Mouse (Mus musculus) thymus, postnatal 25 days (tissue): ENCODE measurements at regions not wholly inside any gene's neighbourhood (a gene's known extent, or its start where the extent isn't known, plus 50 kb on each side); places are given as distances from the start of the nearest gene placed in this dataset.

Experiments
- DNase-seq: peaks from one replicate; pipeline ENCODE4 v3.0.0; 2022

DNA sequence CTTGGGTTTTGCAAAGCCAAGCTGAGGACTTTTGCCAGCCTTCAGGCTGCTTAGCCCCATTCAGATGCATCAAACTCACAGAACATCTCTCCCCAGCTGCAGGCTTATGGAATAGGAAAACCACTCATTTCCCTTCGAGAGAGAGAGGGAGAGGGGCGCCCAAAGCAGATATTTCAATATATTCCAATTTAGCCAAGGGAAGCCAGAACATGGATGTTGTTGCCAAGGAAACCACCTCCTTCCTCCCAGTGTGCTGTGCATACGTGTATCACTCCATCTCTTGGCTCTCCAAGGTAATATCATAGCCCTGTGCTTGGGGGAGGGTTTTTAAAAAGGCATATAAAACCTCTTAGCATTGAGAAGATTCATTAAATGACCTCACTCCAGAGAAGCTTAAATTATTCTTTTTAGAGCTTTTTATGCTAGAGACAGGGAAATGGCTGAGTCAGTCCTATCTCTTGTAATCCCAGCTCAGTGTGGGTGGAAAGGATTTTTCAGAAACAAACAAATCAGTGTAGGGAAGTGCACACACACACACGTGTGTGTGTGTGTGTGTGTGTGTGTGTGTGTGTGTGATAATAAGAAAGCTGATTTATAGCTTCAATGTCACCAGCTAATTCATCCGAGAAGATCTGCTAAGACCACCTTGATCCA is 245.1 kb downstream of the Rps24 start:
- no peak for DNase-seq

DNA sequence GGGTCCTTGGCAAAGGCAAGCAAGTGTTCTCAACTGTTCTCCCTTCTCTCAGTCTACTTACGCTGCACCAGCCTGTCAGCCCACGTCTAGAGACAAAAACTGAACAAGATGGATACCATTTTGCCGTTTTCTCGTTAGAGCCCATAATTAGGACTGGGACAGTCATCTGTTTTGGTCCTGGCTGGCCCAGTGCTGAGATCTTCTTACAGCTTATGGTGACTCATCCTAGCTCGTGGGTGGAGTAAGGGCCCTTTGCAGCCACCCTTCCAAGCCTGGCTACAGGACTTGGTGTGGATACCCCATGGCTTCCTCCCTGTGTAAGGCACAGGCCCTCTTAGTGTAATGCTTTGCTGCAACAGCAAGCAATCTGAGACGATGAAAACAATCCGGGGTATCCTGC is 246.4 kb downstream of the Rps24 start:
- DNase-seq, result no peak

DNA sequence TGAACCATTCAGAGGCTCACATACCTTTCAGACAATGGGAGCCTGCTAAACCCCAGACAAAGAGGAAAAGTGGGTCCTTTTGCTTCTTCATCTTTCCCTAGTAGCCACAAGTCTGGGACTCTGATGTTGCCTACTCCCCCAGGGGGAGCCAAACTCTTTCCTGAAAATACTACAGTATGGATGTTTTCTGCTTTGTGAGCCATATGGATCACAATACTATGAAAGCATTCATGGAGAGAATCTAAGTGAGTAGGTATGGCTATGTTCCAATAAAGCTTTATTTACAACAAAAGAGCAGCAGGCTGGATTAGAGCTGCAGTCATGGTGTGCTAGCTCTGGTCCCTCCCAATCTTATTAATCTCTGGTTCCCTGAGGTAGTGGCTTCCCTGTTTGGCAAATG is 251.9 kb downstream of the Rps24 start:
- DNase-seq, result no peak

DNA sequence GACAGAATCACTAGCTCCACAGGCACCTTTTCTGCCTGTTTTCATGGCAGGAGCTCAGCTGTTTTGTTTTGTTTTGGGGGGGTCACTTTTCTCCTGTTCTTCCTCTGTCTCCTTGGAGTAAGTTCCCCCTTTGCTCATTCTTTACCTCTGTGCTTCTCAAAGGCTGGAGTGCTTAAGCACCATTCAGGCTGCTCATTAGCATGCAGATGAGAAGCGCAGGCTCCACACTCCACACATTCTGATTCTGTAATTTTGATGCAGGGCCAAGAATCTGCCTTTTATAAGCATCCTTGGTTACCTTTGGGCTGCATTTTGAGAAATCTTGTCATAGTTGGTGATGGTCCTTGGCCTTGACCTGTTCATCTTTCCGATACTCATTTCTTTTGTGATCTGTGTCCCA is 257.5 kb downstream of the Rps24 start:
- no peak for DNase-seq

DNA sequence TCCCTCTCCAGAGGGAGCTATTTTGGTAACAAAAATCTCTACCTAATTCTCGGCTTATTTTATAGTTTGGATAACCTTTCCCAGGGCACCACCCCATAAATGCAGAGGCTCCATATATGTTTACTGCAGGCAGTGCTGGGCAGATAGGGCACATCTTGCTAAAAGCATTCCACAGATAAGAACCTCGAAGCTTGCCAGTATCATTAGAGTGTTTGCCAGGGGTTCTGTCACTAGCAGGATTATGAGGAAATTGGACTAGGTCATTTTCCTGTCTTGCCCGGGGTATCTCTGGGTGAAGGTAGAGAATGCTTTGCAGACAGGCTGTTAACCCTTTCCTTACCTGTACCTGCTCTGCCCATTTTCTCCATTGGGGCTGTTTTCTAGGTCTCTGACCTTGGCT is 258.8 kb downstream of the Rps24 start:
- no peak for DNase-seq

DNA sequence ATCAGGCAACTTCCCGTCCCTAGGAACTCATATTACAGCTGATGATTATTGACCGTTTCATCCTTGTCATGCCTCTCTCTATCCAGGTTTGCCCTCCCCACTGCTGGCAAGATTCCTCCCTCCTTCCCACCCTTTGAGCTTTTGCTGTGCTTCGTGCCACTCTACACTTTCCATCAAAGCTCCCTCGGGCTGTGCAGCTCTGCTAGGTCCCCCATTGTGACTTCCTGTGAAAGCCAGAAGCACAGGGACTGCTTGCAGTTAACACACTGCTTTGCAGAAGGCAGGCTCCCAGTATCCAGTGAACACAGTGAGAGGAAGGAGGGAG is 260.5 kb downstream of the Rps24 start:
- DNase-seq, result no peak

DNA sequence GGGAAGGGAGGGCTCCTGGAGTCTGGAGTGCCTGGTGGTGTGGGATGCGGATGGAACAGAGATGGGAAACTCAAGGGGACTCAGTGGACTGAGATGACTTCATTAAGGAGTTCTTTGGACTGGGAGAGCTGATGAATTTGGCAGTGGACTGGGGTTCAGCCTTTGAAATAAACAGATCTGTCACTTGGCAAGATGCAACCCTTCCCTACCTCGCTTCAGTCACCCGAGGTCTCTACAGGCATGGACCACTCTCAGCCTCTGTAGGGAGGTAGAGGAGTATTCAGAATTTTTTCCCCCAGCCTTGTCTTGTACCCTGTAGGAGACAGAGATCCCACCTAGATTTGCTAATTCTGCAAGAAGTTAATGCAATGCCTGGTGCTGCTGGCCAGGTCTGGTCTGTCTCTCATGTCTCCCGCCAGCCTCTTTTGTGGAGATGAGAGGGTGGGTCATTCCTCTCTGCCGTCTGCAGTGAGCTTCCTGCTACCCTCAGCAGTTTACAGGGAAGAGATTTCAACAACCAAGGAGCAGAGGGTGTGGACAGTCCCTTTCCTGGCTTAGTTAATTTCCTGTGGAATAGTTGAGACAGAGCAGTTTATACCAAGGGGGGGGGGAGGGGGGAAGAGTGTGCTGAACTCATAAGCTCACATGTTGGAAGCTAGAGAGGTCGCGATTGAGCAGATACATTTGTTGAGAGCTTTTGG is 261.0 kb downstream of the Rps24 start:
- DNase-seq, result no peak

DNA sequence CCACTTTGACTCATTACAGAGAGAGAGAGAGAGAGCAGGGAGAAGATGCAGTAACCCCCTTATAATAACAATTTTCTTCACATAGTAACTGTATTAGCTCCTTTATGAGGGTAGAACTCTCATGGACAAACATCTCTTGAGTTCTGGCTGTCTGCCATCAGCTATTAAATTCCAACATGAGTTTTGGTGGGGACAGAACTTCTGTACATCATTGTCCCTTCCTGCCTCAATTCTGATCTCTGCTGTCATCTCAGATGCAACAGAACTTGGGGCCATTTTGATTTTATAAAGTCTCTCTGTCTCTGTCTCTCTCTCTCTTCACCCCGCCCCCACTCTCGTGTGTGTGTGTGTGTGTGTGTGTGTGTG is 261.6 kb downstream of the Rps24 start:
- DNase-seq, result no peak

DNA sequence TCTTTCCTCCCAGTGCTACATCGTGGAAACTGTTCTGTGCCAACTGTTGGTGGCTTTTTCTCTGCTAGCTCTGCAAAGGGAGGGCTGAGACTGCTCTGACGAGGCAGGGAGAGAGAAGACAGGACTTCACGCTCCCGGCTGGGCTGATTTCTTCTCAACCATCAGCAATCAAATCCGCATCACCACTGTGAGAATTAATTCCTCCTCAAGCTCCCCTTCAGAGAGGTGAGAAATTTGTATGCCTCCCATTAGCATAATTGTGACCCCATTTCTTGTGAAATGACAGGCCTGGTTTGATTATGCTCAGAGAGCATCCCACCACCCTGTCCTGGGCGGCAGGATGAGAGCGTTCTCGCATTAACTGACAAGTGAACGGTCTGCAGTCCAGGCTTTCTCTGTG is 262.4 kb downstream of the Rps24 start:
- no peak for DNase-seq

DNA sequence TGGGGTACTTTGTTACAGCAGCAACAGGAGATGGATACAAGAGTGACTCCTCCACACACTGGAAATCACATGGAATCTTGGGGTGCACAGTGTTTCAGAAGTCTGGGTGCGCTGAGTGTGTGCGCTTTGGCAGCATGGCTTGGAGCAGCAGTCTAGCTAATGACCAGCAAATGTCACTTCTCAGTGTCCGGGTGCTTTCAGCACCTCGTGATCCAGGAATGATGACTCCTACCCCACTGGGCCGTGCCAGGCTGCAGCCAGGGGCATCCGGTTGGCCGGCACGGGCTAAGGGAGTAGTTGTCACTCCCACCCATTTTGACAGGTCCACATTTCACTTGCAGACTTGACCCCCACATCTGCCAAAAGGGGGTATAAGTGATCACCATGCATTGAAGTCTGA is 264.3 kb downstream of the Rps24 start:
- no peak for DNase-seq

DNA sequence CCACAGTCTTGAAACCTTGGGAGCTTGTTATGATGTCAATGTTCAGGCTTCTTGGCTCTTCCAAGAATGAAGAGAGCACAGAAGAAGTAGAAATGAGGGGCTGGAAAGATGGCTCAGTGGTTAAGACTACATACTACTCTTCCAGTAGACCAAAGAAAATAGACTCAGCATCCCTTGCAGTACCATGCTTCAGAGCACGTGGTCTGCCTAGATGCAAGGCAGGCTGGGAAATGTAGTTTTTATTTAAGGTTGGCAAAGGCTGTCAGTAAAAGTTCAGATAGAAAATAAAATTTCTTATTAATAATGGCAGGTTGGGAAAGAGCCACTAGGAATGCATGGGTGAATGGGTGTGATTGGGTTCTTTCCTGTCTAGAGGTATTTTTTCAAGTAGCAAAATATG is 267.8 kb downstream of the Rps24 start:
- DNase-seq, result no peak

DNA sequence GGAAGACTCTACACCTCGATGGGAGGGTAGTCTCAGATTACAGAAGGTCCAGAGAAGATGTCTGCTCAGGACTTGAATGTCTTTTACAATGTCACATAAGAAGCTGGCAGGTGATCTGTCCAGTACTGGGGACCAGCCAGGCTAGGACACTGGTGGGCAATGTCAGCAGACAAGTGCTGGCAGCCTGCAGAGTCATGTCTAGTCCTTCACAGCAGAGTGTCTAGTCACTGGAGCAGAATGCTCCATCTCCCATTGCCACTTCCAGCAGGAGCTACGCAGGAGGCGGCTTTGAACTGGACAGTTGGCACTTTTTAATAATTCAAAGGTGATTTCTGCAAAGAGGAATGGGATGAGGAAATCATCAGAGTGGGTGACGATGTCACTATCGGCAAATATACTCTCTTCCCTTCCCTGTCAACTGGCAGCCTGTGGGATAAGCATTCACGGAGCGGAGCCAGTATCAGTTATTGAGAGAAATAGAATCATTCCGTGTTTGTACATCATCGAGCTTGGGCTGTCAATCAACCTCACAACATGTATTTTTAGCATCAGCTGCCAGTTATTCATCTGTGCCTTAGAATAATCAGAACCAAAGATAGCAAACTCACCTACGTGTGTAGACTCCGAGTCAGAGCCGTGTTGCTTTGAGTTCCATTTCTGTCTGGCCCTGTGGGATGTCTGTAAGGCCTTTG is 268.6 kb downstream of the Rps24 start:
- DNase-seq, result no peak

DNA sequence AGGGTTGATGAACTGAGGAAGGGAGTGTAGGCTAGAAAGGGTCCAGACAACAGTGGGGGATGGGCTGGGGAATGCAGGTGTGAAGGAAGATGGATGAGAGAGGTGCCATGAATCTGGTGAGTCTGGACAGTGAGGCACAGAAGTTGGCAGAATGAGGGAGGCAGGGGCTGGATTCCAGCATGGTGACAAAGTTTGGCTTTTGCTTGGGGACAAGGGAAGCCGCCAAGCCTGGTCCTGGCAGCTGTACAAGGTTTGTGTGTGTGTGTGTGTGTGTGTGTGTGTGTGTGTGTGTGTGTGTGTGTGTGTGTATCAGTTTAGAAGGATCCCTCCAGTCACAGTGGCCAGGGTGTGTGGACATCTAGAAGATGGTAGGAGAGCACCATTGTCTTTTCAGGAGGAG is 270.4 kb downstream of the Rps24 start:
- DNase-seq, result no peak

DNA sequence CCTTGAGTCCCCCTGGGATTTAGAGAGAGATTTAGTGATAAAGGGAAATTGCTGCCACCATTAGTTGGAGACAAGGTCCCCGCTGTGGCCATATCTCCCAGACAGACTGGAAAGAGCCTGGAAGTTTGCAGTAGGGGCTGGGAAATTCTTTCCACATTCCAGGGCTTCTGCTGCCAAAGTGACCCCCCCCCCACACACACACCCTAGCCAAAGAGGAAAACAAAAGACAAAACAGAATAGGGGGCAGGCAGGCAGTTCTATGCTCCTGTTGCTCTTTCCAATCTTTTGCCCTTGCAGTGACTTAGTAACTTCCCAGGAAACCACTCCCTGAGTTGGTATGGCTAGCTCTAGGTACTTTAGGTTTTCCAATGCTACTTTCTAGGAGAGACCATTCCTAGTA is 270.9 kb downstream of the Rps24 start:
- no peak for DNase-seq

DNA sequence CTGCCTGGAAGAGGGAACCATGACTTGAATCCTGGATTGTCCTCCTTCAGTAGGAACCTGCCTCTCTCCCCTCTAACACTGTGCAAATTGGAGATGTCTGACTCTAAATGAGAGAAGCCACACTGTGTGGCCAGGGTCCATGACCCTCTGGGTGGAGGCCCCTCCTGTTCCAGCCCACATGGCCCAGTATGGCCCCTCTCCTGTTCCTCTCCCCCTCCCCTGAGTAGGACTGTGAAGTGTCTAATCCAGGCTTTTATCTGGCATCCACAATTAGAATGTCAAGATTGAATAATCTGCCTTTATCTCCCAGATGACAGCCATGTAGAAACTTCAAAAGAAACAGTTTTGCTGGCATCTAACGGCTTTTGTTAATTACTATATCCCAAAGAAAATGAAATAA is 274.0 kb downstream of the Rps24 start:
- DNase-seq, result no peak

DNA sequence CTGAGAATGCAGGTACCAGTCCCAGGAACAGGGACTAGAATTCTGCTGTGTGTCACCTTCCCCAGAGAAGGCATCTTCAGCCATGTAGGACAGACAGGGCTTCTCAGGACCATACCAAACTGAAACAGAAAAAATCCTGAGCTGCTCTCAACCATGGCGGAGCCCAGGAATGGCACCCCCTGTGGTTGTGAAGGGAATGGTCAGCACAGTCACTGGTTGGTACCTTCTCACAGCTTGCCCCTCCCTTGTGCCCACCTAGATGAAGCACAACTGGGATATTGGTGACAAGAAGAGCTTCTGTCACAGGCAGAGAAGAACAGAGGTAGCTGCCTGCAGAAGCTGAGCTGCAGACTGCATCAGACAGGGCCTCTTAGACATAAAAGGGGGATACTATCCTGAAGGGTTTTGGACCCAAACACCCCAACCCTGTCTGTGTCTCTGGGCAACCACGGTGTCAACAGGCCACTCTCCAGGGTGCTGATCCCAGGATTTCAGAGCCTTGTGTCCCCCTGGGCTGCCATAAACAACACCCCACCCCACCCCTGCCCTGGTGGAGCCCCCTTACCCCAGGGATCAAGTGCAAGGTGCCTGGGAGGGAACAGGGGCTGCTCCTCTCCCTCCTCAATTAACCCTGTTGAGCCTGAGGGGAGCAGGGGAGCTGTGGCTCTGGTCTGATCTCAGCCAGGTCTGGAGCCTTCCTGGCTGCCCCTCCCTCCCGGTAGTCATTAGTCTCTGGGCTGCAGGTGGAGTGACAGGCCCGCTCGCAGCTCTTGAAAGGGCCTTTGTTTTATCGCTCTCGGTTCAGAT is 275.7 kb downstream of the Rps24 start:
- no peak for DNase-seq

DNA sequence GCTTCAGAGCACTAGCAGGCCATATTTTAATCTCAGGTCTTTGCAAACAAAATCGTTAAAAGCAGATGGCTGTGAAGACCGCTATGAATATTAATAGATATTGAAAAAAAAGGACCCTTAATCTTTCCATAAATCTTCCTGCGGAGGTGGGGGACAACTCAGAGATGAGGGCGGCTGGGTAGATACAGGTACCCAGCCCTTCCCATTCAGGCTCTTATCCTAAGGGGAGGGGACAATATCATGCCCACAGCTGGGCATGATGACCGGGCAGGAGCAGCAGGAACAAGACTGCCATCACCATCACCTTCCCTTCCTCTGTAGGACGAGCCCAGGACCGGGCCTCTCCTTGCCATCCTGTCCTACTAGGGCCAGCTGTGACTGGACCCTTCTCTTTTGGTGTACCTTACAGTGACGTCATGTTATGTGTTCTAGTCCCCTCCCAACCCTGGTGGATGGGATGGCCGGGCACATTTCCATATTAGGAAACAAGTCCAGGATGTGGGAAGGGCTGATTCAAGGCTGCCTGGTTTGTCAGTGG is 276.4 kb downstream of the Rps24 start:
- DNase-seq, result no peak

DNA sequence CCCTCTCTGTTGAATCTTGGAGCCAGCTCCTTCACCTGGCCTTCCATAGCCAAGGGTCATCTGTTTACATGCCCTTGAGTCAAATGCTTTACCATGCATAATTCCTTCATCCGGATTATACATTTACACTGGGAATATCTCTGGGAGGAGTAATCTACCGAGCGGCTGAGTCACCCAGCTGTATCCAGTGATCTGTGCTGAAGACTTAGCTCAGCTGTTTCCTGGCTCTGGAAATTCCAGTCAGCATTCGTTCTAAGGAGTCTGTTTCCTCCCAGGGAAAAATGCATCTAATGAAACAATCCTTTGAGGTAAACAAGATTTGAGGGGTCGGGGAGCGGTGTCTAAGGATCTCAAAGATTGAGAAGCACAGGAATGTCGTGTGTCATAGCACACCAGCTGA is 276.9 kb downstream of the Rps24 start:
- no peak for DNase-seq

DNA sequence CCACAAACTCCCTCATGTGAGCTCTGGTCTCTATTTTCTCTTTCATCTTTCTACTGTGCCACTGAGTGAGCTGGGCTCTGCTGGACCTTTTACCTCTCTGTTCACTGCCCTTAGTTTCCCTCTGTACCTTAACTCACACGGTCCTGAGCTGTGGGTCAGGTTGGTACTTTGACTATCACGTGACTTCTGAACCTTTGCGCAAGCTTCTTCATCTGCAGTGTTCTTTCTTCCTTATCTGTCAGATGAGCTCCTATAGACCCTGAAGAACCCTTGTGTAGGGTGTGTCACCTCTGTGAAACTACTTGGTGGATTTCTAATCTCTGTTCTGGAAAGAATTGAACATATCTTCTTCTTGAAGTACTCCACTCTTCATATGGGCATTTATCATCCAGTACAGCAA is 279.3 kb downstream of the Rps24 start:
- no peak for DNase-seq

DNA sequence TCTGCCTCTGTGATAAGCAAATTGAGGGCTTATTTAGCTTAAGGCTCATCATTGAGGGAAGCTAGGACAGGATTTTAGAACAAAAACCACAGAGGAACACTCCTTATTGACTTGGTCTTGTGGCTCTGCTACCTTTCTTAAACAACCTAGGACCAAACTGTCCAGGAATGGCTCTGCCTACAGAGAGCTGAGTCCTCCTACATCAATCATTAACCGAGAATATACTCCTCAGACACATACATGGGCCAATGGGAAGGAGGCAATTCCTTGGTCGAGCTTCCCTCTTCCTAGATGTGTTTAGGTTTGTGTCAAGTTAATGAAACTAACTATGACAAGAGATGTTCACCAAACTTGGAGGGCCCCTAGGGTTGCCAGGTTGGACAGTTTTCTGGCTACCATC is 279.8 kb downstream of the Rps24 start:
- no peak for DNase-seq

DNA sequence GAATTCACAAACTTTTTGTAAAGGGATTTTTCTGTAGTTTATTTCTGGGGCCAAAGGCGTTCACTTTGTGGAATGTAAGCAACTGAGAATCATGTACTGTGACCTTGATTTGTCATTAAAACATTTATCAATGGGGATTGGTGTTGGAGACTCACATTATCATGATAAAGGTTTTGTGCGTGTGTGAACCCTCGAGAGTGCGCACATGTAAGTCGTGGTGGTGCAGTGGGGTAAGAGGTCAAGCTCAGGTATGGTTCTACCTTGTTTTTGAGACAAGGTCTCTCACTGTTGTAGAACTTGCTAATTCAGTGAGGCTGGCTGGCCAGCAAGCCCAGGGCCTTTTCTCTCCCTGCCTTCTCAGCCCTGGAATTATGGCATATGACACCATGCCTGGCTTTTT is 280.4 kb downstream of the Rps24 start:
- DNase-seq, result no peak

DNA sequence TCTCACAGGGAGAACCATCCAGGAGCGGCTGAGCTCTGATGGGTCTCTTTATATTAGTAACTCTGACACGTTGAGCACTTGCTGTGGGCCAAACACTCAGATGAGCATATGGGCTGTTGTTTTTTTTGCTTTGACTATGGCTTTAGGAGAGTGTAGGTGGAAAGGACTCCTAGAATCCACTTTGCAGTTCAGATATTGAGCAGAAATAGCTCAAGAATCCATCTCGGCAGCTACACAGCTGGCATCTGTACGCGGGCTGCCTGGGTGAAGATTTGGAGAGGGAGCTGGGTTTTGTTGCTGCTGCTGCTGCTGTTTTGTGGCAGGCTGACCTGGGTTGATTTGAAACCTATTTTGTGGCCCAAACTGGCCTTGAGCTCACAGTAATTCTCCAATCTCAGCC is 281.0 kb downstream of the Rps24 start:
- DNase-seq, result no peak

DNA sequence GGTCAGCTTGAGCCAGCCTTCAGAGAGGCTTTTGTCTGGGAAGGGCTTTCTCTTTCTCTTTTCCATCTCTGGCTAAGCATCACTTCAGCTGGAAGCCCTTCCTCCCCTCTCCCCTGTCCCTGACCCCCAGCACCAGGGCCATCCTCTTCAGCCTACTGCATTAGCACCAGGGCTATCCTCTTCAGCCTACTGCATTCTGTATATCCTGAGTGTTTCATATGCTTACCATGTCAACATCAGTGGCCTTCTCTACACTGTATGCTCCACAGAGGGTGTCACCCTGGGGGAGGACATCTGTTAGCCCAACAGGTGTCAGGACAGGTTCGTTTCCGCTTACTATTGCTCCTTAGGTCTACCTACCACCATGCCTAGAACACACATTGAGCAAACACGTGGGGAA is 282.5 kb downstream of the Rps24 start:
- DNase-seq, result no peak
